Mouse (Mus musculus): Measurements from ENCODE around the gene Parn.
A peak's percentile ranks its signal among the peaks of the same experiment; 100 is the strongest.
"Not testable (repeated sequence)": the region's sequence is repeated elsewhere in the genome, so short reads cannot be mapped to it uniquely, and the experiment has no call there.

Parn gene

GRCm38 (mm10) chr16:13667878-13668343 is at the start of gene Parn:
Gene Parn (minus strand): TSS chr16:13668170.
- DNase-seq (ENCODE audit: low spot score) = peak; percentile 95

DNA sequence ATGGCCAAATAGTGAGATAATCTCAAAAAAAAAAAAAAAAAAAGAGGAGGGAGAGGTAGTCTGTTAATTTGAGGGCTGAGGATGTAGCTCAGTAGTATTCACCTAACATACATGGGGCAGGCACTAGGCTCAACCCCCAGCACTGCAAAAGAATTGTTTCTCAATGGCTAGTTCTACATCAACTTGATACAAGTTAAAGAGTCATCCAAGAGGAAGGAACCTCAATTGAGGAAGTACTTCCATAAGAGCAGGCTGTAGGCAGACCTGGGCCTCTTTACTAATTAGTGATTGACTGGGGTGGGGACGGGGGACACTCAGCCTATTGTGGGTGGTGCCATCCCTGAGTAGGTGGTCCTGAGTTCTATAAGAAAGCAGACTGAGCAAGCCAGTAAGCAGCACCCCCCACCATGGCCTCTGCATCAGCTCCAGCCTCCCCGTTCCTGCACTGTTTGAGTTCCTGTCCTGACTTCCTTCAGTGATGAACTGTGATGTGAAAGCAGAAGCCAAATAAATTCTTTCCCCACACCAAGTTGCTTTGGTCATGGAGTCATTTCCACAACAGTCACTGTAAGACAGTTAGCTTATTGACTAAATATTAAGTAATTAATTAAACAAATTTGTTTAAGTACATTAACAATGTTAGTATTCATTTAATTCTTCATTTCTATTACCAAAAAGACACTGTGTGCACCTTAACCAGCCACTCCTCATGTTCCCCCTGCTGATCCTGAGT is 49.0 kb upstream of the Parn start:
- no peak for DNase-seq (ENCODE audit: low spot score)

DNA sequence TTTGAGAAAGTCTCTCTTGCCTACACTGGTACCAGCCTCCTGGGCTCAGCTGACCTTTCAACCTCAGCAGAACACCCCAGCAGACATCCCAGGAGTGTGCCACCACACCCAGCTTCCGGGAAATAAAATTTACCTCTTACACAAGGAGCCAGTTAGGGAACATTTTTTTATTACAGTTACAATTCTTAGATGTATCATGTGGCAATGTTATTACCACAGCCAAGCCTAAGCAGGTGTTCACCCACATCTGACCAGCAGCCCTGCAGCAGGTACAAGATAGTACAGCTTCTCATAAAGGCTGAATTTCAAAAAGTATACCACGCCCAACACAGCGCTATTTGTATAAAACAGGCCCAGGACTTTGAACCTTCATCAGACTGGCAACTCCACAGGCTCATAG is 46.9 kb upstream of the Parn start:
- no peak for DNase-seq (ENCODE audit: low spot score)

DNA sequence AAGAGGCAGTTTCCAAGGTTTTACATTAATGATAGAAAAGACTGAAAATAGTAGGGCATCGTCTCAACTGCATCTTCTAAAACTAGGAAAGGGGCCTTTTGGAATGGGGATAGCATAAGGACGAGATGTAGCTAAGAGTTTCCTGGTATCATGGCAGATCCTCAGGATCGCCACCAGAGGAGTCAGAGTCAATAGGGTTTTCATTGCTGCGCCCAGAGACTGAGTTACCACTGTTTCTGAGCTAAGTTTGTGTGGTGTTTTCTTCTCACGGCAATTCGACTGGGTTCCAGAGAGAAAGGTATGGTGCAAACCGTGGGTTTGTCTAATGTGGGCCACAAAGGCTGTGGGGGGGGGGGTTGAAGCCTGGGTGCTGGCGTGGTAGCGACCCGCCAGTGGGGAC is 36.7 kb upstream of the Parn start:
- no peak for DNase-seq (ENCODE audit: low spot score)

DNA sequence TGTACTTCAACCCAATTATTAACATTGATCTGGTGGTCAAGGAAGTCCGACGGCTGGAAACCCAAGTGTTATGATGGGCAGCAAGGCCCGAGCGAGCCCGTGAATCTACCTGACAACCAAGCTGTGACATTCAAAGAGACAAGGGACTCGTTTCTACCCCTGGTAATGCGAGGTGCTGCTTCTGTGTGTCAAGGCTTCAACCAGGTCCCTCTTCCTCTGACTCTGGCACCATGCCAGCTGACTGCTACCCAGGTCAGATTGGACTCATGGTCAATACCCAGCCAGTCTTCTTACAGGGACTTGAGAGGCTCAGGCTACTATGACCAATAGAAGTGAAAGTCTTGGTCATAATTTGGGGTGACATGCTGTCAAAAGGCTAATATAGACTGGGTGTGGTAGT is 34.2 kb upstream of the Parn start:
- DNase-seq (ENCODE audit: low spot score) = no peak

- no peak for DNase-seq (ENCODE audit: low spot score)
These were observed 31.0 kb upstream of the Parn start for GRCm38 (mm10) chr16:13698998-13699397.

DNA sequence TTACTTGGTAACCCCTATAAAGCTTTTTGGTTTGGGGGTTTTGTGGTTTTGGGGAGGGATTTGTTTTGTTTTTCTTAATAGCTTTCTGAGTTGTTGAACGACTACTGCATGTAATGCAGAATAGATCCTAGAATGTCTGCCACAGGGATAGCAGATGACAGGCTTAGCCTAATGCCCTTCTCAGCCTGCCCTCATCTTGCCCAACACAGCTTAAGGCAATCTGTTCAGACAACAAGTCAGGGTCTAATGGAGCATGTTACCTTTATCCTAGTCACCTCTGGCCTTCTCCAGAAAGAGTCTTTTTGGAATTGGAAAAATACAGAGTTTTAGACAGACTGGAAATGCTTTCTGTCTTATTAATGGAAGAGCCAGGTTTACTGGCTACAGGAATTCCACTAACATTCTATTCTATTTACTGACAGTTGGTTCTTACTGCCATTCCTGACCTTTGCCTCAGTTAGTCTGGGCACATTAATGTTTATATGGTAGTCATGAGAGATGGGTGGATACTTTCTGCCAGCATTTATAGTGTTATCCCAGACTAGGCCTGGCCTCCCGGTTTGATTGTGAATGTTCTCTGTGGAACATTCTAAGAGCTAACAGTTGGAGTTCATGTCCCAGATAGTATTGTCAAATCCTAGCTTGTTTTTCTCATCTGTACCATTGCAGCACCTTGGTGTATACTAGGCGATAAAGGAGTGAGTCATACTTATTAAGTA is 10.8 kb upstream of the Parn start:
- no peak for DNase-seq (ENCODE audit: low spot score)

DNA sequence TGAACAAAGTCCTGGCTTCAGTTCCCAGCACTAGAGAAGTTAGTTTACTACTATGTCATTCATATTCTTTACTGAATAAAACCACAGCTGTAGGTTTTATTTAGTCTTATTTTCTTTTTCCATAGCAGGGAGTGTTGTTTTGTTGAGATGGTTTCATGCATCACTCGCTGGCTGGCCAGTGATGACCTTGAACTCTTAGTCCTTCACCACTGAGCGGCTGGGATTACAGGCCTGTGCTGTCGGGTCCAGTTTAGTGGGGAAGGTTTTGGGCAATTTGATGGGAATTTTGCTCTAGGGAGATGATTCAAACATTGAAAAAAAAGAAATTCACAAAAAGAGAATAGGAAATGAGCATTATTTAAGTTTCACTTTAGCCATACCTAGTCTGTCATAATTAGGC is 6.5 kb upstream of the Parn start:
- DNase-seq (ENCODE audit: low spot score) = no peak

DNA sequence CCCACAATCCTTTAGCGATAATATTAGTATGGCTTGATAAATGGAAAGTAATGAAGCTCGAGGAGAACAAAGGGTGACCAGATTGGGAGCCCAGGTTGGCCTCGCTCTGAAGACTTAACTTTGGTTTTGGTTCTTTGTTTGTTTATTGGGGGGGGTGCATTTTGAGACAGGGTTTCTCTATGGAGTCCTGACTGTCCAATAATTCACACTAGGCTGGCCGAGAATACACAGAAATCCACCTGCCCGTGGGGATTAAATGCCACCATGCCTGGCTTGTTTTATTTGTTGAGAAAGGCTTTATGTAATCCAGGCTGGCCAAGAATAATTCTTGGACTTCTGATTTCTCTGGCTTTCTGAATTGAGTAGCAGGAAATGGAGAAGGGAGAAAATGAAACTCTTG is 5.1 kb upstream of the Parn start:
- DNase-seq (ENCODE audit: low spot score) = no peak

DNA sequence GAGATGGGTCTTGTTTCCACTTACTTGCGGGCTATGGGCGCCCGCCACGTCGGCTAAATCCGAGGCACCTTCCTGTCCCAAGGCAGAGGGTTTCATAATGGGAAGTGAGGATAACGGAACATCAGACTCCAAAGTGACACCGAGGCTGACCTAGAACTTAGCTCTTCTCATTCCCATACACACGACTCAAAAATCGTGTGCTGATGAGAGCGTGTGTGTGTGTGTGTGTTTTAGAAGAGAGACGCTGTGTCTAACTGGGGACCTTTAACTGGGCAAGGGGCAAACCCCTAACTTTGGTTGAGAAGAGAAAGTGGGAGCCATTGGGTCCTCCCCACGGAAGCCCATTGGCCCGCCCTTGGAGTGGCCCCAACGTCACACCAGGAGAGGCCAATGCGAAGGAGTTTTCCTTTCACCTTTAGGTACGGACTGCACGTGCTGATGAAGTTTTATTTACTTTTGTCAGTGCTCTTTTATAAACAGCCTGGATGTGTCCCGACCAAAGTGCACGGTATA is 4.5 kb upstream of the Parn start:
- peak; percentile 82 for DNase-seq (ENCODE audit: low spot score)

DNA sequence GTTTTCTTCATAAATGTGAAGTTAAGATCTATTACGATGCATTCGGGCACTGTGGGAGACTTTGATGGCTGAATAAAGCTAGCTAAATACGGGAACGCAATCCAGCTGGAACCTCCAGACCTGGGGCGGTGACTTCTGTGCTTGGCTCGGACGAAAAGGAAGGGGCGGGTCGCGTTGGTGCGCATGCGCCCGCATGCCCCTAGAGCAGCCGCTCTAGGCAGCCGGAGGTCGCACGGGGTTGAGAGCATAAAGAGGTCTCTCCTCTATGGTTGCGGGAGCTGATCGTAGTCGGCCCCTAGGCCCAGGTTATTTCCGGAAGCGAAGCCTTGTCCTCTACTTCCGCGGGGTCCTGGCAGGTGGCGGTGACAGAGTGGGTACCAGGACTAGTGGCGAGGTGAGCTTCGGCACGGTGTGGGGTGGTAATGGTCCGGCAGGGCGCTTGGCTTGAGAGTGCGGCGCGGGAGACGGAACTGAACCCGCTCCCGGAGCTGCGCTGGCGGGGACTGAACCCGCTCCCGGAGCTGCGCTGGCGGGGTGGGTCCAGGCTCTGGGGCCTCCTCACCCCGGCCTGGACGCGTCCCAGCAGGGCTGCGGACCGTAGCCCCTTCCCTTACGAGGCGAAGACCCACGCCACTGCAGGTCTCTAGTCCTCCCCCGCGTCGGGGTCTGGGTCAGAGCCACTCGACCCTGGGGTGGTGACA is 3.9 kb upstream of the Parn start, which contains the start of the genes Bfar and 3110001I22Rik:
Gene Bfar, plus strand, starts transcription at position 174 of the 701 bp plus-strand sequence.
Gene 3110001I22Rik, plus strand, starts transcription at position 245 of the 701 bp plus-strand sequence.
- peak; percentile 92 for DNase-seq (ENCODE audit: low spot score)

- not testable (repeated sequence) for DNase-seq (ENCODE audit: low spot score)
These were observed 2.9 kb upstream of the Parn start for GRCm38 (mm10) chr16:13670896-13671295.

- no peak for DNase-seq (ENCODE audit: low spot score)
These were observed 1.3 kb upstream of the Parn start for GRCm38 (mm10) chr16:13669282-13669681.

DNA sequence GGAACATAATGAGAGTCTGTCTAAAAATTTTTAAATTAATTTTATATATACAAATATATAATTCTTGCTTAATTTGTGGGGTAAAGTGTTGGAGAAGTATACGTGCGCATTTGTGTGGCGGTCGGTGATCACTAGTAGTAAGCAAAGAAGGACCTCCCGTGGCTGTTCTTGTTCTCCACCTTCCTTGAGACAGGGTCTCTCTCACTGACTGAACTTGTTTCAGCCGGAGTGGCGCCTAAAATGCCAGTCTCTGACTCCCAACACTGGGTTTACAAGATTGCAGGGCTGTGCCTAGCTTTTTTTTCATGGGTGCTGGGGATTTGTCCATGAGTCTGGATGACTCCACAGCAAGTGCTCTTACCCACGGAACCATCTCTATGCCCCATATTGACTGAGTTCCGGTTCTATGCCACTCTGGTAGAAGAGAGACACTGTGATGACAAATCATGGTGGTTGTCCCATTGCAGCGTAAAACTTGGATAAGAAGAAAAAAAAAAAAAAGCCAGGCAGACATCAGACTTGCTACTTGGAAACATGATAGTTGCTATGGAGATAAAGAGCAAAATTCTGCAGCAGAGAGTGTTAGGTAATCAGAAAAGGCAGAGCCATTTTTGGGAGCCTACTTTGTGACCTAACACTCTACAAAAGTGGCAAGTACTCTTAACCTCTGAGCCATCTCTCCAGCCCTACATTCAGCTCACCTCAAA is 585 bp upstream of the Parn start:
- DNase-seq (ENCODE audit: low spot score) = no peak

DNA sequence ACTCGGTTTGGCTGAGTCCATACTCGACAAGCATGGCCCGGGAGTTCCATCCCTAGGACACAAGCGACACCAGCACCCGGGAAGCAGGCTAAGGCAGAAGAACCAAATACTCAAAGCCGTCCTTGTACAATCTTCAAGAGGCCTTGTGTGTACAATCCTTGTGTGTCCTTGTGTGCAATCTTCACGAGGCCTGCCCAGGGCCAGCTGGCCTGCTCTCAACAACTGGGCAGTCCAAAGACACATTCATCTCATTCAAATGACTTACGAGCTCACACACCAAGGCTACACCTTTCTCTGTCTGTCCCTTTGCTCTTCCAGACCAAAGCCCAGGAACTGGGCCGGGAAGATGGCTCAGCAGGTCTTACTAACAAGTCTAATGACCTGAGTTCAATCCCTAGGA is 7.2 kb downstream of the Parn start:
- no peak for DNase-seq (ENCODE audit: low spot score)

GRCm38 (mm10) chr16:13658886-13659285 is 9.1 kb downstream of the Parn start:
- no peak for DNase-seq (ENCODE audit: low spot score)

- no peak for DNase-seq (ENCODE audit: low spot score)
These were observed 22.0 kb downstream of the Parn start for GRCm38 (mm10) chr16:13645930-13646329.

DNA sequence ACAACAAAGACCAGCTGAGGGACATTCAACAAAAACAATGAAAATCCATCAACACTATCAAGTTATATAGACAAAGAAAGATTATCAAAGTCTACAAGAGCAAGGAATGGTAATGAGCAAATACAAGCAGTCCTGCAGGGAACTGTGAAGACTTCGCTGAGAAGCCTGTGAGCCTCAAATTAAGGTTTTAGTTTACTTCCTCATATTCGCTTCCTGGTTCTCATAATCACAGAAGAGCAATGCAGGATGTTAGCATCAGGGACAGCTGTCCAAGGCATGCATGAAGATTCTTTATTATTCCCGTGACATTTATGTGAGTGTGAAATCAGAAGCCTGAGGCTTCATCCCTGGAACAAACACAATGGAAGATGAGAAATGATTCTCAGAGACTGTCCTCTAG is 23.5 kb downstream of the Parn start:
- no peak for DNase-seq (ENCODE audit: low spot score)

DNA sequence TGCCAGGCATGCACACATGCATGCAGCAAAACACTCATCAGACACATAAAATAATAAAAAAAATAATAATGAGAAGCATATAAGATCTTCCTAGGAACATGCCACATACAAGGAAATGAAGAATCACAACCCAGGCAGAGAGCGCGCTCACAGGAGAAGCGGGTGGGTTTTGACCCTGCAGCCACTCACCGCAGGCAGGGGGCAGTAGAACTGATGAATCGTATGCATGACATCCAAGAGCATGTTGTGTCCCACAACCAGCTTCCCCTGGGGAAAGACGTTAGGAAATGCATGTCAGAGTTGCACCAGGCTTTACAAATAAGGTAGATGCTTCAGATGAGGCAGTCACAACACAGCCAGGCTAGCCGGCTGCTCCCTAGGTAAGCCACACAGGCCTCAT is 27.9 kb downstream of the Parn start:
- no peak for DNase-seq (ENCODE audit: low spot score)

DNA sequence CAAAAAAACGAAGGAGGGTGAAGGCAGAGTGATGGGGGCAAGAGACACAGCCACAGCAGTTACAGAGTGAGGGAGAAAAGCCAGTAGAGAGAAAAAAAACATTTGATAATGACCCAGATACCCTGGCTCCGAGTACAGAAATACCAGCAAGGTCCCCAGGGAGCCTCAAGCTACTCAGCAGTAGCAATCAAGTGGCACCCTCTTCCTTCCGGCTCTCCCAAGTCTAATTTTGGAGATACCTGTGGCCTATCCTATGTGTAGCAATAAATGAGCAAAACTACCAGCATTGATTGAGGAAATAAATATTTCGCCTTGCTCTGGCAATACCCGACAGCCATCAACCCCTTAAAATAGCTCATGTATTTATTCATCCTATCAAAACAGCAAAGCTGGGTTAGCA is 28.5 kb downstream of the Parn start:
- DNase-seq (ENCODE audit: low spot score) = no peak

- DNase-seq (ENCODE audit: low spot score) = not testable (repeated sequence)
These were observed 29.8 kb downstream of the Parn start for GRCm38 (mm10) chr16:13638198-13638597.

DNA sequence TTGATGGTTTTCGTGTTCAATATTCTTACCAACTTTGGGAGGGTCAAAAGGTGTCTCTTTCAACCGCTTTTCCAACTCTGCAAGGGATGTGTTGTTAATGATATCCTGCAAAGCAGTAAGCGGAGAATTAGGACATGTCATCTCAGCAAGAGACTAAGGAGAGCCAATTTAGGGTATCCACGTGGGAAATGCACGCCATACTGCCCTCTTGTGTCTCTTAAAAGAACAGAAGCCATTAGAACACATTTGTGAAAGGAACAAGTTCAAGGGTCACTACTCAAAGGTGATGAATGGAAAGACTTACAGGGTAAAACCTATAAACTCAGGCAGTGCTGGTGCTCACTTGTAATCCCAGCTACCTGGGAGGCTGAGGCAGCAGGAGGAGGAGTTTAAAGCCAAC is 39.6 kb downstream of the Parn start:
- DNase-seq (ENCODE audit: low spot score) = no peak

Measured in lung, postnatal 25 days (tissue).